Mouse (Mus musculus) limb, embryonic 15.5 days (tissue): ENCODE measurements at regions not wholly inside any gene's neighbourhood (a gene's known extent, or its start where the extent isn't known, plus 50 kb on each side); places are given as distances from the start of the nearest gene placed in this dataset.
A peak's percentile ranks its signal among the peaks of the same experiment; 100 is the strongest.

Experiments
- ATAC-seq: fragments of 200-750 bp; cut with Nextera tagmentation; 2 replicates; pipeline ENCODE4 v1.8.0; 2017; ENCODE audit warnings: low read depth, moderate TSS enrichment; ENCODE audit not compliant: insufficient number of reproducible peaks, low FRiP score, low TSS enrichment
- H3K27ac ChIP-seq: fragments of 300-500 bp; sonication (generic); 2 replicates; pipeline ENCODE4 v1.5.1; 2015; ENCODE audit warnings: moderate library complexity, mild to moderate bottlenecking, inconsistent platforms
- H3K27me3 ChIP-seq: fragments of 300-500 bp; sonication (generic); 2 replicates; pipeline ENCODE4 v1.6.1; 2015; ENCODE audit warnings: inconsistent platforms
- H3K36me3 ChIP-seq: fragments of 300-500 bp; sonication (generic); 2 replicates; pipeline ENCODE4 v1.6.1; 2015; ENCODE audit warnings: inconsistent platforms
- H3K4me1 ChIP-seq: fragments of 300-500 bp; sonication (generic); 2 replicates; pipeline ENCODE4 v1.6.1; 2015; ENCODE audit warnings: inconsistent platforms
- H3K4me2 ChIP-seq: fragments of 300-500 bp; sonication (generic); 2 replicates; pipeline ENCODE4 v1.6.1; 2015; ENCODE audit warnings: mild to moderate bottlenecking, inconsistent platforms
- H3K4me3 ChIP-seq: fragments of 300-500 bp; sonication (generic); 2 replicates; pipeline ENCODE4 v1.5.1; 2015; ENCODE audit warnings: mild to moderate bottlenecking, inconsistent platforms
- H3K9ac ChIP-seq: fragments of 300-500 bp; sonication (generic); 2 replicates; pipeline ENCODE4 v1.6.1; 2015; ENCODE audit warnings: inconsistent platforms
- H3K9me3 ChIP-seq: fragments of 300-500 bp; sonication (generic); 2 replicates; pipeline ENCODE4 v1.6.1; 2016; ENCODE audit warnings: inconsistent platforms
- WGBS: fragments of 180-500 bp; shearing (Covaris S2); methylation state at CpG from one replicate; pipeline ENCODE4 v1.1.7; 2015; 5-methylcytosine and 5-hydroxymethylcytosine counted together

DNA sequence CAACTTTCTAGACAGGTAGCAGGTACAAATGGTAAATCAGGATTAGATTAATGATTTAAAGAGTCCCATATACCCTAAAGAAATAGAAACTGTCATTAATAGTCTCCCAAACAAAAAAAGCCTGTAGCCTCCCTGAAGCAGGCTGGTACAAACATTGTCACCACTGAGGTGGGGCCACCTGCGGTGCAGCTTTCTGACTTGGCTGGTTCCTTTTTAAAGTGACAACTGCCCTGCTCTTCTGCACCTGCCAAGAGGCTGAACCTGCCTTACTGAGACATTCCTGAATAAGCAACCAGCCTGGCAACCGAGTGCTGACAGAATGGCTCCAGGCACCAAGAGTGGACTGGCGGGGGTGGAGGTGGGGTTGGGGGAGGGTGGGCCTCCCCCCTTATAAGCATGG is 687.0 kb upstream of the Vrk2 start:
- no peaks in the 10 kb centered on the region for H3K4me1 ChIP-seq
- no peaks in the 10 kb centered on the region for H3K36me3 ChIP-seq
- H3K4me3 ChIP-seq = no peak overlapping the region
- no peak for ATAC-seq
- no peak overlapping the region for H3K27ac ChIP-seq
- no peak overlapping the region for H3K9ac ChIP-seq
- H3K27me3 ChIP-seq = no peaks in the 10 kb centered on the region
- no peak overlapping the region for H3K4me2 ChIP-seq
- WGBS = 56% methylated on average over 3 of the region's 3 CpGs
- no peaks in the 10 kb centered on the region for H3K9me3 ChIP-seq

DNA sequence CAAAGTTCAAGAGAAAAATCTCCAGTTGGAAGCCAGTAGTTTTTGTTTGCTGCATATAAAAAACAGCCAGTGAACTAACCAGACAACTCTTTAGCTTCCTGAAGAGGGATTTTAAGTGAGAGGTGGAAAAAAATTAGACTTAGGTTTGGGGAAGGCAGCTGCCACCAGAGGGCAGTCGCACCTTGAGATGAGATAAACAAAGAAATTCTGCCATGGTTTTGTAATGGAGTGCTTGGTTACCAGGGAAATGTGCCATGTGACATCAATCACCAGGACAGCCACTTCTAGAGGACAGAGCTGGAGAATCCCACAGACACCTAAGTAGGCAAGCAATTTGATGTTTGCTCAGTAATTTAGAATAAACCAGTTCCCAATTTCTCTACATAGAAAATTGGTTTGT is 670.5 kb upstream of the Vrk2 start:
- Histone ChIP-seq H3K4me3 (no peak overlapping the region), H3K4me1 (no peaks in the 10 kb centered on the region), H3K27me3 (no peaks in the 10 kb centered on the region), H3K27ac (no peak overlapping the region), H3K9me3 (no peaks in the 10 kb centered on the region), H3K36me3 (no peaks in the 10 kb centered on the region), H3K9ac (no peak overlapping the region), H3K4me2 (no peak overlapping the region)
- ATAC-seq = no peak
- WGBS = 0% methylated on average over 1 of the region's 1 CpGs

DNA sequence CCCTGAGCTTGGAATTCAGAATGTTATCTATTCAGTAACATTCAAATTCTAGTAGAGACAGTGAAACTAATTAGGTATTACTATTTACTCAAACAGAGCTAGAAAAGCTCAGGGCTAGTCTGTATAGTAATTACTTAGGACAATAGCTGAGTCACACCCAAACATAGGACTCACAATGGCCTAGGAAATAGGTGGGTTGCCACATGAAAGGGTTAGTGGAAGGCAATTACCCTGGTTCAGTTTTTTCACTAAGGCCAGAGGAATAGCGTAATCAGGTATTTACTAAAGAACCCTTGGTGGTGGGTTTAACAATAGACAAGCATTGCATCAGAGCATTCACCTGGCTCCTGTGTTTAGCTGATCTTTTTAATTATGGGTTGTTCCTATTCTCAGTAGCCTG is 664.7 kb upstream of the Vrk2 start:
- no peak for ATAC-seq
- H3K27me3 ChIP-seq = no peaks in the 10 kb centered on the region
- 81% methylated on average over 1 of the region's 1 CpGs for WGBS

DNA sequence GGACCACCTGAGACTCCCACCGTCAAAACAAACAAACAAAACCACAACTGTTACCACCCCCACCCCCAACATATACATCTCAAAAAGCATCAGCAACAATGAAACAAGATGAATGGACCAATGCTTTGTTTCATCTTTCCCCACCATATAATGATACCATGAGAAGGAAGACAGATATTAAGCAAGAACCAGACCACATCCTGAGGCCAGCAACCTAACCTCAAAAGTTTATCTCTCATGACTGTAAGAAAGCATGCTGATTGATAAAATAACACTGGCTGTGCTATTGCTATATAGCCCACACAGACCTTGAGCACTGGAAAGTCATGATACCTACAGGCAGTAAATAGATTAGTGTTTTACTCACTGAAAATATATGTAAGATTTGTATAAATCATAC is 642.1 kb upstream of the Vrk2 start:
- Histone ChIP-seq H3K4me3 (no peak overlapping the region), H3K36me3 (no peaks in the 10 kb centered on the region), H3K4me1 (no peaks in the 10 kb centered on the region), H3K9ac (no peak overlapping the region), H3K9me3 (no peaks in the 10 kb centered on the region), H3K27ac (no peak overlapping the region), H3K4me2 (no peak overlapping the region), H3K27me3 (no peaks in the 10 kb centered on the region)
- WGBS = 88% methylated on average over 1 of the region's 1 CpGs
- ATAC-seq = no peak

More for the DNA sequence above, 664.7 kb upstream of the Vrk2 start:
- Histone ChIP-seq H3K9me3 (no peaks in the 10 kb centered on the region), H3K9ac (no peak overlapping the region), H3K4me3 (no peak overlapping the region), H3K4me1 (no peaks in the 10 kb centered on the region), H3K4me2 (no peak overlapping the region), H3K27ac (no peak overlapping the region), H3K36me3 (no peaks in the 10 kb centered on the region)

DNA sequence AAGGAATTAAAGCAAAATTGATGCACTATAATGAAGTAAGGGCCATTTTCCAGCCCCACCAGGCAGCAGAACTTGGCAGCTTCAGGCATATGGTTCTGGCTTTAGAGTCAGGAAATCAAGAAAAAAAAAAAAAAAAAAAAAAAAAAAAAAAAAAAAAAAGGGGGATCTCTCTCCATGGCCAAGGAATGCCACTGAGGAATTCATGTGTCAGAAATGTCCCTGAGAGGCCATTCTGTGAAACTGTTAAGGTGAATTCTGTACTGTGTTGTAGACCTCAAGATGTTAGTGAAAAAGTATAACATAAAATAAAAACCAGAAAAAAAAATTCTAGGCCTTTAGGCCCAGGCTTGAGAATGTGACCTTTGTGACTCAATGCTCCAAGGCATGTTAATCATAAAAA is 632.7 kb upstream of the Vrk2 start:
- H3K4me3 ChIP-seq = no peak overlapping the region
- no peak overlapping the region for H3K27ac ChIP-seq
- ATAC-seq = no peak
- no peaks in the 10 kb centered on the region for H3K4me1 ChIP-seq
- H3K27me3 ChIP-seq = no peaks in the 10 kb centered on the region
- no peaks in the 10 kb centered on the region for H3K9me3 ChIP-seq
- H3K4me2 ChIP-seq = no peak overlapping the region
- no peaks in the 10 kb centered on the region for H3K36me3 ChIP-seq
- H3K9ac ChIP-seq = no peak overlapping the region

DNA sequence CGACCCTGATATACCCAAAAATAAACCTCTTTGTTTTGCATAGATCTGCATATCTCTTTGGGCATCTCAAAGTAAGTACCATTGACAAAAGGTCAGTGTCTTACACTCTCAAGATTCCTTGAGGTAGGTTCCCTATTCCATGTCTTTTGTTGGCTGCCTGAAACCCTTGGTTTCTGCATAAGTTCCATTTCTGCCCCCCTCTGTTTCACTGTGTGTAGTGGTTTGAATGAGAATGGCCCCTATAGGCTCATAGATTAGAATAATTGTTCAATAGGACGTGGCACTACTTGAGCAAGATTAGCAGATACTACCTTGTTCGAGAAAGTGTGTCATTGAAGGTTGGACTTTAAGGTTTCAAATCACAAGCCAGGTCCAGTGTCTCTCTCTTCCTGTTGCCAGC is 628.6 kb upstream of the Vrk2 start:
- H3K9ac ChIP-seq = no peak overlapping the region
- no peaks in the 10 kb centered on the region for H3K36me3 ChIP-seq
- H3K9me3 ChIP-seq = no peaks in the 10 kb centered on the region
- H3K27ac ChIP-seq = no peak overlapping the region
- WGBS = 76% methylated on average over 3 of the region's 3 CpGs
- no peak overlapping the region for H3K4me3 ChIP-seq
- no peak overlapping the region for H3K4me2 ChIP-seq
- ATAC-seq = no peak
- no peaks in the 10 kb centered on the region for H3K4me1 ChIP-seq
- H3K27me3 ChIP-seq = no peaks in the 10 kb centered on the region

DNA sequence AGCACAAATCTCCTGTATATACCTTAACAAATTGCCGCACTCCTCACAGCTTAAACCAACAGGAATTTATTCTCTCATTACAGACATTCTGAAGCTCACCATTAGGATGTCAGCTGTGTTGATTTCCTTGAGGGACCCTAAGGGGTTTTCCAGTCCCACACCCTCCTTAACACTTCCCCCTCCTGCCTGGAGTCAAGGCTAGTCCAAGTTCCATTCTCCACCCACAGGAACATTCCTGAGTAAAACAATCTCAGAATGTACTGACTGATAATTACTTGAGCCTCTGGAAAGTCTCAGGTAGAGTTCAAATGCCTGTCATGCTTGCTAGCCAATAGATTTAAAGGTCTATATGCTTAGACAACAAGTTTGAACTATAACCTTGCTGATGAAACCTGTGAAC is 628.2 kb upstream of the Vrk2 start:
- Histone ChIP-seq H3K27ac (no peak overlapping the region), H3K9me3 (no peaks in the 10 kb centered on the region), H3K9ac (no peak overlapping the region), H3K27me3 (no peaks in the 10 kb centered on the region), H3K4me3 (no peak overlapping the region), H3K4me1 (no peaks in the 10 kb centered on the region), H3K4me2 (no peak overlapping the region), H3K36me3 (no peaks in the 10 kb centered on the region)
- no peak for ATAC-seq
- WGBS = 23% methylated on average over 1 of the region's 1 CpGs

DNA sequence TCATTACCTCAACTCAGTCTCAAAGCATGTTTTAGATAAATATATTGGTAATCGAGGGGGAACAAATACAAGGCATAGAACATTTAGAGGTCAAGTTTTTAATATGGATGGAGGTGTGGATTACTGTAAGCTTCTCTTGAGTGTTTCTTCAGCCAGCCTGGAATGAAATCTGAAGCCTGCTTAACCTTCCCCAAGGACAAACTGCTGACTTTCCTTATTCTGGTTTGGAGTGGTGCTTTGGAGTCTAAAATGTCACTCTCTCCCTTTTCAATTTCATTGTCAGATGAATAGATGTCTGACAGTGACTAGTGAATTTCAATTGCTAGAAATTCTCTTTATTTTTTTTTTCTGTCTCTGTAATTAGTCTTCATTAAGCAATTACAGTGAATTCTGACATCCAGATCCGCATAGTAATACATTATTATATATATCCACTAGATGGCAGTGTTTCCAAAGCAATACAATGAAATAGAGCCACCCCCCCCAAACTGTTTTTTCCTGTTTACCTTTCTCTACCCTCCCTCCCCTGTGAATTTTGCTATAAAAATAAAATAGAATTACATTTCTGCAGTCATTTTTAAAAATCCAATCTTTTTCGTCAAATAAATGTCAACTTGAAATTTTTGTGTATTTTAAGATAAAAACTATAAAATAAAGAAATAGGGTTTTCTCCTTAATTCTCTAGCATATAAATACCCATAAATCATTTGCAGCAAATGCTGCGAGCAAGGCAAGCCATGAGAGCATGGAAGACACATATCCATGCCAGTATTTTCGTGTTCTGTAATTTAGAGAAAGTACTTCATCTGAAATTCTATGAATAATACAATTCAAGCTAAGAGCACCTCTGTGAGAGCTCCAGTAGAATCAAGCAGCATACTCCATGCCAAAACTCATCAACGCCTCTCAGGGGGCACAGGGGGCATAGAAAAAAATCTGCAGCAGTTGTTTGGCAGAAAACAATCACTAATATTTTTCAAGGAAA is 626.2 kb upstream of the Vrk2 start:
- WGBS = 26% methylated on average over 6 of the region's 6 CpGs
- H3K9me3 ChIP-seq = no peaks in the 10 kb centered on the region
- no peaks in the 10 kb centered on the region for H3K27me3 ChIP-seq
- no peaks in the 10 kb centered on the region for H3K36me3 ChIP-seq
- no peak overlapping the region for H3K4me3 ChIP-seq
- no peak overlapping the region for H3K27ac ChIP-seq
- H3K4me1 ChIP-seq = no peaks in the 10 kb centered on the region
- H3K9ac ChIP-seq = no peak overlapping the region
- H3K4me2 ChIP-seq = no peak overlapping the region
- no peak for ATAC-seq

DNA sequence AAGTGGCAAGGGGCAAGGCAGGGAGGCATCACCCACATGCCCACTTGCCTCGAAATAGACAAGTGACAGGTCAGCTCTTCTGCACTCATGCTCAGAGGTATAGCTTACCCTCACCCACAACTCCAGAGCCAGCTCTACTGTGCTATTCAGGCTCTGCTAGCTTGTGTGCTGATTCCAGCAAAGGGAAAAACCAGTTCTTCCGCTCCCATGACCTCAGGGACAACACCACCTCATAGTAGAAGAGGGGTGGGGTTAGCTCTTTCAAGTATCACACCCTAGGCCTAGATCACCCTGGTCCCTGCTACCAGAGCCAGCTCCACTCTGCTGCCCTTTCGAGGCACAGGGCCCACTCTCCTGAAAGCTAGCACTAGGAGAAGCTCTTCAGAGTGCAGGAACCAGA is 622.0 kb upstream of the Vrk2 start:
- 44% methylated on average over 3 of the region's 3 CpGs for WGBS
- no peak overlapping the region for H3K9ac ChIP-seq
- H3K36me3 ChIP-seq = no peaks in the 10 kb centered on the region
- H3K4me3 ChIP-seq = no peak overlapping the region
- no peaks in the 10 kb centered on the region for H3K9me3 ChIP-seq
- H3K4me1 ChIP-seq = no peaks in the 10 kb centered on the region
- H3K4me2 ChIP-seq = no peak overlapping the region
- no peak overlapping the region for H3K27ac ChIP-seq
- H3K27me3 ChIP-seq = no peaks in the 10 kb centered on the region
- peak; percentile 30; the same call in 1 of the 2 replicates for ATAC-seq

DNA sequence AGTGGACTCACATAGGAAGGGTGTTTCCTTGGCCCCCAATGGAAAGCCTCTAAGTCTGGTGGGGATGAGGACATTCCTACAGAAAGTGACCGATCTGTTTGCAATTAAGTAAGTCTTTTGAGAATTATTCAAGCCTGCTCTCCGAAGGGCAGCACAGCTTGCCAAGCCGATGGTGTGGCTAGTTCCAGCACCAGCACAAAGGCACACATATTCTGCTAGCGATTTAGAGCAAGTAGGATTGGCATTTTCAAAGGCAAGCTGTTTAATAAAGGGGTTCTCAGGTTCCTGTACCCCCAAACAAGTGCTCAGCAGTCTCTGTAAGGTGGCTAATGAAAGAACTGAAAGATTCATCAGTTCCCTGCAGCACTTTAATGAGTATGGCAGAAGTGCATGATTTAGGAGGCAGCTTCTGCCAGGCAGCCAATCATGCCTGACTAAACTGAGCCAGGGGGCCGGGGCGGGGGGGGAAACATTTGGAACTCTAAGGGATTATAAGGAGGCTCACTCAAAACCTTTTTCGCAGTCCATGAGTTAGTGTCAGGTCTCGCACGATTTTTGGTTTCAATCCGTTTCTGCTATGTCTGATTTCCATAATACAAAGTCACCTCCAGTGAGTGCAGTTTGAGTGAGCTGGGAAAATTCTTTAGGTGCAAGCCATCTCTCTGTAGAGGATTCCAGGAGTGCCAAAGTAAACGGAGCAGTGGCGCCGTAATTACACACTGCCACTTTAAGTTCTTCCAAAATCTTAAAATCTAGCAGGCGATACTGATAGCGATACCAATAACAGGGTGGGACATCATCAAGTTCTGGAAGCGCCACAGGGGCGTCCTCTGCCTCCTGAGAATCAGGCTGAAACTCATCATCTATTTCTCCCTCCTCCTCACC is 609.8 kb upstream of the Vrk2 start:
- no peaks in the 10 kb centered on the region for H3K9me3 ChIP-seq
- no peak for ATAC-seq
- no peaks in the 10 kb centered on the region for H3K36me3 ChIP-seq
- H3K9ac ChIP-seq = no peak overlapping the region
- no peak overlapping the region for H3K4me3 ChIP-seq
- H3K27ac ChIP-seq = no peak overlapping the region
- H3K4me2 ChIP-seq = no peak overlapping the region
- no peaks in the 10 kb centered on the region for H3K27me3 ChIP-seq
- 58% methylated on average over 17 of the region's 17 CpGs for WGBS
- peaks cover 3% of the 10 kb centered on the region; the same call in 1 of the 2 replicates for H3K4me1 ChIP-seq

DNA sequence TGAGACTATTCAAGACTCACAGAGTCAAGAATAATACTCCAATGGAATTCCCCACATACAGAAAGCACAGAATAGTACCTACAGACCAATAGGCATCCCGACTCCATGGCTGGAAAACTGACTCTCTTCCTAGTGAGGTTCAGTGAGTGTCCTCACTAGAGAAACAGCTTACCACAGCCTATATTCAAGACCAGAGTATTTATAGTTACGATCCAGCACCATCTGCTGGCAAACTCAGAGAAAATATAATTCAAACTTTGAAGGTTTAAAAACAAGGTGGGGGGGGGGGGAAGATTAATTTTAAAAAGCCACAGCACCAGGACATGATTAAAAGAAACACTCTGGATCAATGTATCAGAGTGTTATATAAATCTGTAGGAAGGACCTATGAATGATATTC is 590.2 kb upstream of the Vrk2 start:
- no peak overlapping the region for H3K4me3 ChIP-seq
- H3K4me2 ChIP-seq = no peak overlapping the region
- no peak overlapping the region for H3K9ac ChIP-seq
- WGBS = 64% methylated on average over 2 of the region's 2 CpGs
- no peaks in the 10 kb centered on the region for H3K36me3 ChIP-seq
- H3K27ac ChIP-seq = no peak overlapping the region
- no peaks in the 10 kb centered on the region for H3K9me3 ChIP-seq
- H3K27me3 ChIP-seq = no peaks in the 10 kb centered on the region
- no peaks in the 10 kb centered on the region for H3K4me1 ChIP-seq
- ATAC-seq = no peak

DNA sequence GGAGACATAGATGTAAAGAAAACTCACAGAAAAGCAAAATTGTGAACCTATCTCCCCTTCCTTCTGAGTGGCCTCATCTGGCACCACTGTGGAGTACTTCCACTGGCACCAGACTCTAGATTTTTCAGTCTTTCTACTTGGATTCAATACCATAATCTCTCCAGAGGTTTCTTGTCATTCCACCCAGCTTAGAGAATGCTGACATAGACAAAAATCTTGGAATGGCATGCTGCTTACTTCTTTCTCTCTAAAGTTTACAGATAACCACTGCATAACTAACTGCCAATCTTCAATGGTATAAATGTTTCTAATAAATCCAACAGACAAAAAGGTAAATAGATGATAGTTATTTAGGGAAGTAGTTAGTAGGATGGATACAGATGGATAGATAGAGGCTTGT is 589.6 kb upstream of the Vrk2 start:
- no peaks in the 10 kb centered on the region for H3K4me1 ChIP-seq
- no peak overlapping the region for H3K9ac ChIP-seq
- H3K4me2 ChIP-seq = no peak overlapping the region
- H3K27me3 ChIP-seq = no peaks in the 10 kb centered on the region
- no peak overlapping the region for H3K27ac ChIP-seq
- no peaks in the 10 kb centered on the region for H3K9me3 ChIP-seq
- ATAC-seq = no peak
- no peak overlapping the region for H3K4me3 ChIP-seq
- H3K36me3 ChIP-seq = no peaks in the 10 kb centered on the region
